Mouse (Mus musculus): ENCODE data around the gene Zfp12.

Zfp12 gene

DNA sequence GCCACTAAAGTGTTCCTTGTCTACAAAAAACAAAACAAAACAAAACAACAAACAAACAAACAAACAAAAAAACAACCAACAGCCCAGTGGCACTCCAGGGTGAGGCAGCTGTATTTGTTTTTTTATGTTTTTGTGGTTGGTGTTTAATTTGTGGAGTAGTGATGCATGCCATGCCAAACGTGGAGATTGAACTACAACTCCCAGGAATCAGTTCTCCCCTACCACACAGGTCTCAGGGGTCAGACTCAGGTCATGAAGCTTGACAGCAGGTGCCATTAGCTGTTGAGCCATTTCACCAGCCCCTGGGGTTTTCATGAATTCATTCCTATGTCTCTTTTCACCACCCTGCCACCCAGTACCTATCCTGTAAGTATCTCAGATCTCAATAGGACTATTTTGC lies 30.4 kb downstream of the Zfp12 start:
- DNase-seq (ENCODE audit: extremely low read depth, insufficient read length, low spot score): no peak

DNA sequence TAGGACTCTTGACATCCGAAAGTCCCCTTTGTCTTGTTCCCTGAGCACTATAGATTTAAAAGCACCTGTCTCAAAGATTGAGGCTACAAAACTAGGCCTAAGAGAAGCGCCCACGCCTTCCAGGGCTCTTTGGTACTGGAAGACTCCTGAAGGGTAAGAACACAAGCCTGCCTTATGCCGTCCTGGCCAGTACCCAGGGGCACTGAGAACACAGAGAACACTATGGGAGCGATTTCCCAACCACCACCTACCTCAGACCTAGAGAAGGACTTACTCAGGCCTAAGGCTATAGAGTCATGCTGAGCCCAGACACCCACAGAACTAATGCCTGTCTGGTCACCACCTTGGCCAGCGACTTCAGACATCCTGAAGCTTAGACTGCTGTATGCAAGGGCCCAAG lies 31.8 kb downstream of the Zfp12 start:
- no peak for DNase-seq (ENCODE audit: extremely low read depth, insufficient read length, low spot score)

DNA sequence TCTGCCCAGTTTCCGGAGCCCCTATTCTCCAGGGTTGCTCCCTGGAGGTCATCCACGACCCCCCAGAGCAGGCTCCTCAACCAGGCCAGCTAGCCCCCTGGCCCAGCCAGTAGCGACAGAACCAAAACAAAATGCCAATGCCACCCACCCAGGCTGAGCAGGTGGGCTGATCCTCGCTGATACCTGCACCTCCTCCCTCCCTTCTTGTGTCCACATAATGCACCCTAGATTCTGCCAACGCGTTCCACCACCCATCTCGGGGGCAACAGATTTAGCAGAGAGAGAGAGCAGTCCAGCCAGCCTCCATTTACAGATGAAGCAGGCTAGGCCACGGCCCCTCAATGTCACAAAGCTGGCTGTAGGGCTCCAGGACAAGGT lies 34.0 kb downstream of the Zfp12 start:
- no peak for DNase-seq (ENCODE audit: extremely low read depth, insufficient read length, low spot score)

DNA sequence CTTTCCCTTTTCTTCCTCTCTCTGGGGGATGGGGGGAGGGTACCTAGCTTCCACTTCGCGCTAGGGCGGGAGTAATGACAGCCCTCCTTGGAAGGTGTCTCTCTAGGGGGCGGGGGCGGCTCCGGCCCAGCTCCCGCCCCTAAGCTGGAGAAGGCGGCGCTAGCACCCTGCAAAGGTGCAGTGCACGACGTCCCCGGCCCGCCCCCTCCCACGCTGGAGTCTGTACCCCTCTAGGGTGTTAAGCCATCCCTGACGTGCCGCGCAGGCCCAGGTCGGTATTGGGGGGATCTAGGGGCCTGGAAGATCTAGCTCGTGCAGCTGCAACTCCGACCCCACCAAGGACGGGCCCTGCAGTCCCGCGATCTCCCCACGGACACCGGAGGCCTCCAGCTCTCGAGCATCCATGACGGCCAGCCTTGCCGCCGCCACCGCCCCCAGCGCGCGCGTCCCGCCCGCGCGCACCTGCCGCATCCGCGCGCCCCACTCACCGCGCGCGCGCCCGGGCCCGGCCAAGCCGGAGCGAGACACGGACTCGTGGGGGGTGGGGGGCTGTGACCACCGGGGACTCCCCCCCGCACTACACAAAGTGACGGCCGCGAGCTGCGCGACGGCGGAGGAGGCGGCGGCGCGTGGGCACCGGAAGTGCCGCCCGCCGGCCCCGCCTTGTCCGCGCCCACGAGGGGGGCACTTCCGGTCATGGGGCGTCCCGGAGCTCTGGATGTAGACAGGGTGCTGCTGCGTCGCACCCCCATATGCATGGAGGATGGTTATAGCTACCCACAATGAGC lies 34.6 kb downstream of the Zfp12 start, which contains the start of gene Zfp316:
Gene Zfp316 (minus strand): TSS at position 660 of the 788 bp plus-strand sequence.
- DNase-seq (ENCODE audit: extremely low read depth, insufficient read length, low spot score): peak; percentile 79

DNA sequence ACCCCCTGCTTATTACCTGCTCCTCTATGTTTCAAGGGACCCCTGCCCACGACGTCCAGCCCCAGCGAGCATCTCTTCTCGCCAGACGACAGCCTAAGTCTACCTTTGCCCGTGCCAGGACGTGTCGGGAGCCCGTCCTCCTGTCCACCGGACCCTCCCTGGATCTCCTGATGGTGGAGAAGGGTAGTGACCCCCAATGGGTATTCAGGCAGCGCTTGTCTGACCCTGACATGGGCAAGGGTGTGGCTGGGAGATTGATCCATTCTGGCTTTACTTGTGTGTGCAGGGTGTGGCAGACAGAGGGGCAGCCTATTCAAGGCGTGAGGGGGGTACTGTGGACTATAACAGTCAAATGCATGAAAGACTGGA lies 35.2 kb downstream of the Zfp12 start:
- DNase-seq (ENCODE audit: extremely low read depth, insufficient read length, low spot score): no peak

DNA sequence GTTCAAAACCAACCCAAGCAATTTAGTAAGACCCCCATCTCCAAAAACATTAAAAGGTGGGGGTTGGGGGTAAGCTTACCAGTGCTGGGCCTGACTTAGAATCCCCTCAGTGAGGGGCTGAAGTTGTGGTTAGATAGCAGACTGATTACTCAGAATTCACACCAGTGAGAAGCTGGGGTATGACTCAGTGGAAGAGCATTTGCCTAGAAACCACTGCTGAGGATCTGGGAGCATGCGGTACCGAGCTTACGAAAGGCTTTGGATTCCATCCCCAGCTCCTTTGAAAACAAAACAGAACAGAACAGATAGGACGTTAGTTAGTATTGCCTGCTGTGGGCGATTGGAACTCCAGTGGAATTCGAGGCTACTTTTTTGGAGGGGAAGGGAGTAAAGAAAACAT lies 36.7 kb downstream of the Zfp12 start:
- peak; percentile 78 for DNase-seq (ENCODE audit: extremely low read depth, insufficient read length, low spot score)

DNA sequence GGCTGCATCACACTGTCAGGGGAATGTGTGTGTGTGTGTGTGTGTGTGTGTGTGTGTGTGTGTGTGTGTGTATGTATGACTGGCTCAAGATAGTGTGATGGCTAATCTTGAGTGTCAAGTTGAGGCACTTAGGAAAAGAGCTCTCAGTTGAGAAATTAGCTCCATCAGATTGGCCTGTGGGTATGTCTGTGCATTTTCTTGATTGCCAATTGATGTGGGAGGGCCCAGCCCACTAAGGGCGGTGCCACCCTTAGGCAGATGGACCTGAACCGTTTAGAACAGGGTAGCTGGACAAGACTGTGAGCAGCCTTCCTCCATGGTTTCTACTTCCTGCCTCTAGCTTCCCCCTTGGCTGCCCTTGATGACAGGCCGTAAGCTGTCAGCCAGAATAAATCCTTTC lies 37.1 kb downstream of the Zfp12 start:
- no peak for DNase-seq (ENCODE audit: extremely low read depth, insufficient read length, low spot score)

DNA sequence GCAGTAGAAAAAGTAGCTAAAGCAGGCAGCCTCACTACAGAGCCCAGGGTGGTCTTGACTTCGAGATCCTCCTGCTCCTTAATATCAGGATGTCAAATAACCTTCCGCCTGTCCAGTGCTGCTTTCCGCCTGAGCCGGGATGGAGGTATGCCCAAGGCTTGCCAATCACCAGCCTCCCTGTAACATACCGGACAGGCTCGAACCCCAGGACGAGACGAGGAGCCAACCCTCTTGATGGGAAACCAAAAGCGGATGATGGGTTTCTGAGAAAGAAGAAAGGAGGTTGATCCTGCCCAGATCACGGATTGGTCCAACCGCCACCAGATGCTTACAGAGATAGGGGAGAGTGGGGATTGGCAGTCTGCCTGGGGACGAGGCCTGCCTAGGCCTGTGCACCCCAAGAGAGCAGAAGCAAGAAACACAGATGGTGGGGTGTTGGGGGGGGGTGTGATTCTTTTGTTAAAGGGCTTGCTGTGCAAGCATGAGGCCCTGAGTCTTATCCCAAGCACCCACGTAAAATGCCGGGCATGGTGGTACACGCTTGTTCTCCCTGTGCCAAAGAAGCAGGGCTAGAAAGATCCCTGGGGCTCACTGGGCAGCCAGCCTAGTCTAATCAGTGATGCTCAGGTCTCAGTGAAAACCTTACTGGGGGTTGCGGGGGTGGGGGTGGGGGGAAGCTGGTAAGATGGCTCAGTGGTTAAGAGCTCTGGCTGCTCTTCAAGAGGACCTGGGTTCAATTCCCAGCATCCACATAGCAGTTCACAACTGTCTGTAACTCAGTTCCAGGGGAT lies 37.8 kb downstream of the Zfp12 start:
- peak; percentile 30 for DNase-seq (ENCODE audit: extremely low read depth, insufficient read length, low spot score)

DNA sequence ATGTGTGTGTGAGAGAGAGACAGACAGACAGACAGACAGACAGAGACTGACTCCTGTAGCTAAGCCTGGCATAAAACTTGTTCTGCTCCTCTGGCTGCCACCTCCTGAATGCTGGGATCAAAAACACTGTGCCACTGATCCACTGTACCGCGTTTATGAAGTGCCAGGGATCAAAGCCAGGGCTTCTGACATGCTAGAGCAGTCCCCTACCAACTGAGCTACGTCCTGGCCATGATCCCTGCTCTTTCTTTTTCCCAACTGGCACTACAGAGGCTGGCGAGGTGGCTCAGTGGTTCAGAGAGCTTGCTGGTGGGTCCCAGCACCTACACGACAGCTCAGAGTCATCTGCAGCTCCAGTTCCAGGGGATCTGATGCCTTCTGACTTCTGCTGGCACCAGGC lies 40.8 kb downstream of the Zfp12 start:
- no peak for DNase-seq (ENCODE audit: extremely low read depth, insufficient read length, low spot score)

DNA sequence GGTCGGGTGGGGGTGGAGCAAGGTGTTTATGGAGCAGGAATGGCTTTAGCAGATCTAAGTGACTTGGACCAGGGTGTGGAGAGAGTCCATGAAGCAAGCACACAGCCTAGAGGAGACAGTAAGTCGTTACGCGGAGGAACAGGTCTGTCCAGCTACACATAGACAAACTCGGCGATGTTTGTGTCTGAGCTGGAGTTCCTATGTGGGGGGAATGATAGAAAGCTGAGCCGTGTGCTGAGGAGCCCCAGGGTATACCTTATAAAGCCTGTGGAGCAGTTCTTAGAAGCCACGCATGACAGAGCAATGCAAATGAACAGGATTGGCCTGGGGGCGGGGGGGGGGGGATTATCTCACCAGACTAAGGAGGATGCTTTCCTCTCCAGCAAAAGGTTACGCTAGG lies 44.3 kb downstream of the Zfp12 start:
- DNase-seq (ENCODE audit: extremely low read depth, insufficient read length, low spot score): no peak

DNA sequence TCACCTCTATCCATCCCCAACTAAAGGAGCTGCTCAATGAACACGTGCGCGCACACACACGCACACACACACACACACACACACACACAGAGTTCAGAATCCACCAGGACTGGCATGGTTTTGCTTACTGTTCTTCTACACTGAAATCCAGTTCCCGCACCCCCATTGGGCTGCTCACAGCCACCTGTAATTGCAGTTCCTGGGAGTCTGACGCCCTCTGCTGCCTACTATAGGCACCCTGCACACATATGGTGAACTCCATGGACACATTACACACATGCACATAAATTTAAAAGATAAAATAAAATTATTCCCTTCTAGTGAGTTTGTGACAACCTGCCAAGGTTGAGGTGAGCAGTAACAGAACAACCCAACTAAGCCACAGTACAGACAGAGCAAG lies 49.8 kb downstream of the Zfp12 start:
- no peak for DNase-seq (ENCODE audit: extremely low read depth, insufficient read length, low spot score)

DNA sequence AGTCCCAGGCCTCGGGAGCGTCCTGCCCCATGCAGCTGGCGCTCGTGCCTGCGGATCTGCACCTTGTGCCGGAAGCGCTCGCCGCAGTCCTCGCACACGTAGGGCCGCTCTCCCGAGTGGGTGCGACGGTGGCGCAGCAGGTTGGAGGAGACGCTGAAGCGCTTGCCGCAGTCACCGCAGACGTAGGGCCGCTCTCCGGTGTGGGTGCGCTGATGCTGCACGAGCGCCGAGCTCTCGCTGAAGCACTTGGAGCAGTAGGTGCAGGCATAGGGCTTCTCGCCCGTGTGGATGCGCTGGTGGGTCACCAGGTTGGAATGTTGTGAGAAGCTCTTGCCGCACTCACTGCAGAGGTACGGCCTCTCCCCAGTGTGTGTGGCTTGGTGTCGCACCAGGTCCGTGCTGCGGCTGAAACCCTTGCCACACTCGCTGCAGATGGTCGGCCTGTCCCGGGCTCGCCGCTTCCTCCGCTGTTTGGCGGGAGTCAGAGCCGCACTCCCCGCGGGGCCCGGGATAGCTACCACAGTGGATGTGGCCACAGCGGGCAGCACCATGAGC lies 52.9 kb downstream of the Zfp12 start:
- DNase-seq (ENCODE audit: extremely low read depth, insufficient read length, low spot score): no peak

DNA sequence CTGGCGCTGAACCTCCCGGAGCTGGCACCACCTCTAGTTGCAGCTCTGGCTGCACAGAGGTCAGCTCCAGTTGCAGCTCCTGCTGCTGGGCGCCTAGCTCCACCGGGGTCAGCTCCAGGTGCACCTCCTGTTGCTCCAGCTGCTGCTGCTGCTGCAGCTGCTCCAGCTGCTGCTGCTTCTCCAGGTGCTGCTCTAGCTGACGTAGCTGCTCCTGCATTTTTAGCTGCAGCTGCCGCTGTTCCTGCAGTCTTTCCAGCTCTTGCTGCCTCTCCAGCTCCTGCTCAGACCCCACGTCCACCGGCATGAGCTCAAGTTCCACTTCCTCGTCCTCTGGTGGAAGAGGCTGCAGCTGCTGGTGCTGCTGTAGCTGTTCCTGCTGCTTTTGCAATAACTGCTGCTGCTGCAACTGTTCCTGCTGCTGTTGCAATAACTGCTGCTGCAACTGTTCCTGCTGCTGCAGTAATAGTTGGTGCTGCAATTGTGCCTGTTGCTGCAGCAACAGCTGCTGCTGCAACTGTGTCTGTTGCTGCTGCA lies 53.5 kb downstream of the Zfp12 start:
- no peak for DNase-seq (ENCODE audit: extremely low read depth, insufficient read length, low spot score)

DNA sequence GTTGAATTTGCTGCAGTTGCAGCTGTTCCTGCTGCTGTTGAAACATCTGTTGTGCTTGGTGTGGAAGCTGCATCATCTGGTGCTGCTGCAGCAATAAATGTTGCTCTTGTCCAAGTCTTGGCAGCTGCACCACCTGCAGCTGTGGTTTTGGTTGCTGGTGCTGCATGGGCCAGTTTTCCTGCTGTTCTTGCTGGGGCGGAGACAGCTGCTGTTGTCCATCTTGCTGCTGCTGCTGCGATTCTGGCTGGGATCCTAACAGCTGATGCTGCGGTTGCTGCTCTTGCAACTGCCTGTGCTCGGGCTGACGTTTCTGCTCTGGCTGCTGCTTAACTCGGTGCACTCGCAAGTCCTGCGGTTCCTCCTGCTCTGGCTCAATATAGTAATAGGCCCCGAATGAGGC lies 54.3 kb downstream of the Zfp12 start:
- DNase-seq (ENCODE audit: extremely low read depth, insufficient read length, low spot score): no peak

DNA sequence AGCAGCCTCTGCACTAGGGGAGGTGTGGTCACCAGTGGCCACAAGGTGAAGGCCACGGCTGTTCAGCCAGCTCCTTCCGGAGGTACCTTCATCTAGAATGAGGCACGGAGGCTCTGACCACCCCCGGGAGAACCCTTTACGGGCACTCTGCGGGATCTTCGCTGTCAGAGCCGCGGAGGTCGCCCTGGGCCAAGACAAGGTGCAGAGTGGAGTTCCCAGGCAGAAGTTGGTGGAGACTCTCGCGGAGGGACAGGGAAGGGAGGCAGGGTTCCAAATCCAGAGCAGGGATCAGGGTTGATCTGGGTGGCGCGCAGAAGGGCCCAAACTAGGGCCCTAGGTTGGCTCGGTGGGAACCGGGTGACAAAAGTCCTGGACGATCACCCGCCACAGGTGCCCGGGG lies 57.9 kb downstream of the Zfp12 start:
- DNase-seq (ENCODE audit: extremely low read depth, insufficient read length, low spot score): no peak

DNA sequence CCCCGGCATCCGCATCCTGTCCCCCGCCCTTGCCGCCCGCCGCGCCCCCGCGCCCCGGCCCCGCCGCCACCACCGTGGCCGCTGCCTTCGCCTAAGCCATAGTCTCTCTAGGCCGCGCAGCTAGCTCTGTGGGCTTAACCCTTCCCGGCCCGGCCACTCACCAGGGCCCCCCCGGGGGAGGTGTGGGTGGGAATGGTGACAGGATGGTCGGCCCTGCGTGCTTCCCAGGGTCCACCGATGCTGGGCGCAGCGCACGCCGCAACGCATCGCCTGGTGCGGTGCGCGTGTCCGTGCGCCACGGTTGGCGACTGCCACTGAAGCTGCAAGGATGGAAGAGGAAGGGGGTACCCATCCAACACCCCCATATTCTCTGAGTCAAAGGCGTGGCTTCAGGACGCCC lies 58.4 kb downstream of the Zfp12 start, which contains the start of gene Zfp853:
Gene Zfp853 (minus strand): TSS at position 220 of the 400 bp plus-strand sequence.
- DNase-seq (ENCODE audit: extremely low read depth, insufficient read length, low spot score): no peak

DNA sequence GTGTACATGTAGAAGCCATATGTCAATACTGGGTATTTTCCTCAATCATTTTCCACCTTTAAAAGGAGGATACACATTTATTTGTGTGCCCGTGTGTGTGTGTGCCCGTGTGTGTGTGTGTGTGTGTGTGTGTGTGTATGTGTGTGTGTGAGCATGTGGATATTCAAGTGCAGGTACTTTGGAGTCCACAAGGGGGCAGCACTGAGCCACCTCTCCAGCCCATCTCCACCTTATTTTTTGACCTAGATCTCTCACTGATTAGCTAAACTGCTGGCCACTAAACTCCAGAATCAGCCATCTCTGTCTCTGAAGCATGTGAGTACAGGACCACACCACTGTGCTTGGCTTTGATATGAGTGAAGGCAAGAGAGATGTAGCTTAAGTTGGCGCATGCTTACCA lies 59.9 kb downstream of the Zfp12 start:
- DNase-seq (ENCODE audit: extremely low read depth, insufficient read length, low spot score): no peak

DNA sequence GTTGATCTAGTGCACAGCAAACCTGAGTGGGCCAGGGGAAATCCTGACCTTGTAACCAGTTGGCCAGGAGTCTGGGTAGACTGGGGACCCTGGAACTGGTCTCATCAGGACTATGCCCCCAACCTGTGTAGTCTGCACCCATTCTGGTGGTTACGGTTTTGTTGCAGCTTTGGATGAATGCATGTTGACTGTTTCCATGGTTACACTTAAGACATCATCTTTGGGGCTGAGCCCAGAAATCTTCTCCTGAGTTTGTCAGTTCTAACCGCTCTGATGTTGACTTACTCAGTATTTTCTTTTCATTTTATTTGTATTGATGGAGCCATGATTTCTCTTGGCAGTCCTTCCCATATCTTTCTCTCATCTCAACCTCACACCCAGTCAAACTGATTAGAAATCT lies 60.4 kb downstream of the Zfp12 start:
- DNase-seq (ENCODE audit: extremely low read depth, insufficient read length, low spot score): no peak

DNA sequence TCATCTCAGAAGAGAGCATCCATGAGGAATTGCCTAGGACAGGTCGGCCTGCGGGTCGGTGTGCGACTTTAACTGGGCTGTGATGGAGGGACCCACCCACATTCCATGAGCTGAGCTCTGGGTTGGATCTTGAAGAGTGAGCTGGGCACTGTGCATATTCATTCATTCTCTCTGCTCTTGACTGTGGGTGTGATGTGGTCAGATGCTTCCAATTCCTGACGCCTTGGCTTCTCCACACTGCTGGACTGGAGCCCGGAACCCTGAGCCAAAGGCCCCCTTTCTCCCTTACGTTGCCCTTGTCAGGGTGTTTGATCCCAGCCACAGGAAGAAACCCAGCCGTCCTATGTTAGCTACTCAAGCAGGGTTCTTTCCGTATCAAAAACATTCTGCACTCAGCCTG lies 63.0 kb downstream of the Zfp12 start:
- no peak for DNase-seq (ENCODE audit: extremely low read depth, insufficient read length, low spot score)

DNA sequence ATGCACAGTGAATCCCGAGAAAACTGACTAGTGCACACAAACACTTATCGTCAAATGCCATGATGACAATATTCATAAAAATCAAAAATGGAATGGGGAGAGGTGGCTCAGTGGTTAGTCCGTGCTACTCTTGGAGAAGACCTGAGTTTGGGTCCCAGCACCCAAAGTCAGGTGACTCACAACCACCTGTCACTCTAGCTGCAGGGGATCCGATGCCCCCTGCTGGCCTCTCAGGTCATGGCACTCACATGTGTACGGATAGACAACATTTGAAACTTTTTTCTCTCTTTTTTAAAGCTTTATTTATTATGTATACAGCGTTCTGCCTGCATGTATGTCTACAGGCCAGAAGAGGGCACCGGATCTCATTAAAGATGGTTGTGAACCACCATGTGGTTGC lies 63.4 kb downstream of the Zfp12 start:
- no peak for DNase-seq (ENCODE audit: extremely low read depth, insufficient read length, low spot score)
